Mouse (Mus musculus) embryonic facial prominence, embryonic 11.5 days (tissue): ENCODE results near the gene Atg9b. TPM values are rescaled to one million over a fixed set of nuclear protein-coding genes. Genes with fewer than 3 reads are reported as not detected.

Experiments
- ATAC-seq: fragments of 200-750 bp; cut with Nextera tagmentation; replicated peaks from 2 replicates; pipeline ENCODE4 v1.8.0; 2017; ENCODE audit warnings: low read depth; ENCODE audit not compliant: insufficient number of reproducible peaks, low FRiP score, low TSS enrichment
- DNase-seq: peaks from one replicate; pipeline ENCODE4 v3.0.0-alpha.2; 2015; ENCODE audit warnings: low spot score
- H3K27ac ChIP-seq: fragments of 300-500 bp; sonication (generic); replicated peaks from 2 replicates; pipeline ENCODE4 v1.5.1; 2014; ENCODE audit warnings: mild to moderate bottlenecking, low read depth, low read length, control low read depth
- H3K27me3 ChIP-seq: fragments of 300-500 bp; sonication (generic); 2 replicates; pipeline ENCODE4 v1.6.1; 2014; ENCODE audit warnings: mild to moderate bottlenecking, low read length, moderate library complexity, mixed read lengths; ENCODE audit not compliant: control insufficient read depth, insufficient read depth
- H3K36me3 ChIP-seq: fragments of 300-500 bp; sonication (generic); replicated peaks from 2 replicates; pipeline ENCODE4 v1.6.1; 2014; ENCODE audit warnings: low read depth, mild to moderate bottlenecking, low read length, moderate library complexity, mixed read lengths; ENCODE audit not compliant: control insufficient read depth, insufficient read depth
- H3K4me1 ChIP-seq: fragments of 300-500 bp; sonication (generic); 2 replicates; pipeline ENCODE4 v1.6.1; 2014; ENCODE audit warnings: low read length, mixed read lengths; ENCODE audit not compliant: control insufficient read depth, insufficient read depth
- H3K4me2 ChIP-seq: fragments of 300-500 bp; sonication (generic); 2 replicates; pipeline ENCODE4 v1.6.1; 2014; ENCODE audit warnings: low read depth, mild to moderate bottlenecking, control low read depth, low read length, moderate library complexity
- H3K4me3 ChIP-seq: fragments of 300-500 bp; sonication (generic); 2 replicates; pipeline ENCODE4 v1.5.1; 2014; ENCODE audit warnings: low read depth, low read length, control low read depth
- H3K9ac ChIP-seq: fragments of 300-500 bp; sonication (generic); replicated peaks from 2 replicates; pipeline ENCODE4 v1.6.1; 2014; ENCODE audit warnings: mild to moderate bottlenecking, control low read depth, low read length
- H3K9me3 ChIP-seq: fragments of 300-500 bp; sonication (generic); replicated peaks from 2 replicates; pipeline ENCODE4 v1.6.1; 2016; ENCODE audit warnings: mild to moderate bottlenecking, low read length, inconsistent platforms, mixed read lengths; ENCODE audit not compliant: control insufficient read depth
- WGBS: fragments of 180-500 bp; shearing (Covaris S2); extraction: QIAGEN DNeasy Blood & Tissue Kit; methylation state at CpG from one replicate; pipeline ENCODE4 v1.1.7; 2014; 5-methylcytosine and 5-hydroxymethylcytosine counted together
- polyA plus RNA-seq: library from polyadenylated mRNA; unstranded; fragments of >200 nt; fragmentation: Nextera tagmentation; extraction: Ambion mirVana; gene quantifications from 2 replicates; pipeline ENCODE4 v1.2.1, GENCODE M21; 2014

The Atg9b gene
- polyA plus RNA-seq, 1 experiment from 2014 or later = 0.21 TPM

- no peak overlapping the region for H3K9ac ChIP-seq
- no peak overlapping the region for H3K27ac ChIP-seq
- no peaks in the 10 kb centered on the region; the same call in 1 of the 2 replicates for H3K36me3 ChIP-seq
- H3K4me3 ChIP-seq = no peak overlapping the region
- ATAC-seq (peak; percentile 31; the same call in 1 of the 2 replicates), DNase-seq (no peak)
- WGBS = 83% methylated on average over 13 of the region's 13 CpGs
- no peak overlapping the region for H3K4me2 ChIP-seq
- no peaks in the 10 kb centered on the region for H3K9me3 ChIP-seq
- no peaks in the 10 kb centered on the region for H3K4me1 ChIP-seq
- no peaks in the 10 kb centered on the region for H3K27me3 ChIP-seq
Observed at GRCm38 (mm10) chr5:24413938-24414337, 22.0 kb upstream of the Atg9b start.

GRCm38 (mm10) chr5:24413042-24413693, 21.2 kb upstream of the Atg9b start, which contains the start of gene Asic3:
Gene Asic3 (plus strand): TSS chr5:24413392.
- no peaks in the 10 kb centered on the region for H3K36me3 ChIP-seq
- no peaks in the 10 kb centered on the region for H3K9me3 ChIP-seq
- peak within 1 kb of the TSS; percentile 10; the same call in 1 of the 2 replicates for H3K9ac ChIP-seq
- no peak within 1 kb of the TSS for H3K27ac ChIP-seq
- H3K4me1 ChIP-seq = no peaks in the 10 kb centered on the region
- H3K4me2 ChIP-seq = no peak within 1 kb of the TSS
- no peak within 1 kb of the TSS for H3K4me3 ChIP-seq
- 38% methylated on average over 11 of the region's 11 CpGs for WGBS
- no peaks in the 10 kb centered on the region for H3K27me3 ChIP-seq
- DNase-seq = peak; percentile 35
- no peak for ATAC-seq

GRCm38 (mm10) chr5:24412063-24412462, 20.1 kb upstream of the Atg9b start:
- ATAC-seq (no peak), DNase-seq (no peak)
- Histone ChIP-seq H3K4me1 (no peaks in the 10 kb centered on the region), H3K36me3 (no peaks in the 10 kb centered on the region), H3K4me2 (no peak overlapping the region), H3K27me3 (no peaks in the 10 kb centered on the region), H3K27ac (no peak overlapping the region), H3K4me3 (no peak overlapping the region), H3K9me3 (no peaks in the 10 kb centered on the region), H3K9ac (no peak overlapping the region)
- 86% methylated on average over 2 of the region's 2 CpGs for whole genome bisulfite sequencing

- H3K4me2 ChIP-seq = no peak overlapping the region
- no peaks in the 10 kb centered on the region for H3K9me3 ChIP-seq
- 75% methylated on average over 2 of the region's 2 CpGs for WGBS
- H3K27me3 ChIP-seq = no peaks in the 10 kb centered on the region
- H3K9ac ChIP-seq = no peak overlapping the region
- no peak for ATAC-seq
- no peaks in the 10 kb centered on the region for H3K4me1 ChIP-seq
- DNase-seq = no peak
- no peak overlapping the region for H3K27ac ChIP-seq
- H3K36me3 ChIP-seq = no peaks in the 10 kb centered on the region
- H3K4me3 ChIP-seq = no peak overlapping the region
Observed at GRCm38 (mm10) chr5:24409466-24409865, 17.5 kb upstream of the Atg9b start.

GRCm38 (mm10) chr5:24408651-24409050, 16.7 kb upstream of the Atg9b start:
- H3K36me3 ChIP-seq = no peaks in the 10 kb centered on the region
- 95% methylated on average over 13 of the region's 13 CpGs for WGBS

GRCm38 (mm10) chr5:24405389-24405876, 13.5 kb upstream of the Atg9b start:
- no peaks in the 10 kb centered on the region for H3K9me3 ChIP-seq
- H3K27ac ChIP-seq = no peak overlapping the region
- no peak overlapping the region for H3K4me3 ChIP-seq
- DNase-seq (no peak), ATAC-seq (no peak)
- no peaks in the 10 kb centered on the region for H3K4me1 ChIP-seq
- no peaks in the 10 kb centered on the region for H3K27me3 ChIP-seq
- 66% methylated on average over 3 of the region's 3 CpGs for WGBS
- no peak overlapping the region for H3K4me2 ChIP-seq
- no peak overlapping the region for H3K9ac ChIP-seq
- H3K36me3 ChIP-seq = no peaks in the 10 kb centered on the region

More at GRCm38 (mm10) chr5:24408651-24409050, 16.7 kb upstream of the Atg9b start:
- ATAC-seq = no peak
- no peaks in the 10 kb centered on the region for H3K4me1 ChIP-seq
- no peak overlapping the region for H3K4me2 ChIP-seq
- H3K27me3 ChIP-seq = no peaks in the 10 kb centered on the region
- no peaks in the 10 kb centered on the region for H3K9me3 ChIP-seq
- H3K9ac ChIP-seq = no peak overlapping the region
- H3K4me3 ChIP-seq = no peak overlapping the region
- no peak overlapping the region for H3K27ac ChIP-seq
- DNase-seq = no peak

- WGBS = 81% methylated on average over 6 of the region's 6 CpGs
- no peak for DNase-seq
- no peaks in the 10 kb centered on the region for H3K36me3 ChIP-seq
Observed at GRCm38 (mm10) chr5:24404594-24405360, 12.8 kb upstream of the Atg9b start.

GRCm38 (mm10) chr5:24401969-24402368, 10.0 kb upstream of the Atg9b start:
- Histone ChIP-seq H3K9me3 (no peaks in the 10 kb centered on the region), H3K9ac (no peak overlapping the region), H3K36me3 (no peaks in the 10 kb centered on the region), H3K4me3 (no peak overlapping the region), H3K4me1 (no peaks in the 10 kb centered on the region; the same call in 1 of the 2 replicates), H3K27ac (no peak overlapping the region), H3K27me3 (no peaks in the 10 kb centered on the region), H3K4me2 (no peak overlapping the region)
- DNase-seq = no peak
- no peak for ATAC-seq
- 85% methylated on average over 9 of the region's 9 CpGs for whole genome bisulfite sequencing

More at GRCm38 (mm10) chr5:24404594-24405360, 12.8 kb upstream of the Atg9b start:
- Histone ChIP-seq H3K4me2 (no peak overlapping the region), H3K9ac (no peak overlapping the region), H3K4me3 (no peak overlapping the region), H3K27me3 (no peaks in the 10 kb centered on the region), H3K9me3 (no peaks in the 10 kb centered on the region), H3K4me1 (no peaks in the 10 kb centered on the region; the same call in 1 of the 2 replicates), H3K27ac (no peak overlapping the region)
- no peak for ATAC-seq
